Mouse (Mus musculus) liver, embryonic 14.5 days (tissue): Measurements from ENCODE around the gene Sco2. TPM values are rescaled to one million over a fixed set of nuclear protein-coding genes. Genes with fewer than 3 reads are reported as not detected.

Experiments used
- ATAC-seq: fragments of 200-750 bp; cut with Nextera tagmentation; 2 replicates; pipeline ENCODE4 v1.8.0; 2017; ENCODE audit warnings: moderate number of reproducible peaks, mild to moderate bottlenecking, moderate library complexity; ENCODE audit not compliant: insufficient read depth
- DNase-seq, 3 experiments: peaks; one replicate each; pipeline ENCODE4 v3.0.0-alpha.2; 2012 to 2013; ENCODE audit warnings: low read depth in 3 of 3, low spot score in 3 of 3
- H3K27ac ChIP-seq: fragments of 300-500 bp; sonication (generic); 2 replicates; pipeline ENCODE4 v1.5.1; 2014; ENCODE audit warnings: moderate library complexity, mild to moderate bottlenecking, control low read depth, inconsistent platforms
- H3K27me3 ChIP-seq: fragments of 300-500 bp; sonication (generic); 2 replicates; pipeline ENCODE4 v1.6.1; 2014; ENCODE audit warnings: mild to moderate bottlenecking, low read length, moderate library complexity; ENCODE audit not compliant: control insufficient read depth, insufficient read depth
- H3K36me3 ChIP-seq: fragments of 300-500 bp; sonication (generic); replicated peaks from 2 replicates; pipeline ENCODE4 v1.6.1; 2014; ENCODE audit warnings: low read depth; ENCODE audit not compliant: control insufficient read depth, insufficient read depth
- H3K4me1 ChIP-seq, 2 experiments: fragments of 200-500 bp in 1 of 2; fragments of 300-500 bp in 1 of 2; sonication (generic) in 1 of 2; replicated peaks; 2 replicates each; pipeline ENCODE4 v1.6.1; 2012 to 2014; ENCODE audit warnings: antibody characterized with exemption in 1 of 2, inconsistent platforms in 1 of 2, low read length in 1 of 2; ENCODE audit not compliant: control insufficient read depth in 2 of 2, insufficient read depth in 2 of 2
- H3K4me2 ChIP-seq: fragments of 300-500 bp; sonication (generic); 2 replicates; pipeline ENCODE4 v1.6.1; 2014; ENCODE audit warnings: low read depth, mild to moderate bottlenecking, control low read depth, moderate library complexity
- H3K4me3 ChIP-seq, 2 experiments: fragments of 200-500 bp in 1 of 2; fragments of 300-500 bp in 1 of 2; sonication (generic) in 1 of 2; 2 replicates each; pipeline ENCODE4 v1.5.1; 2012 to 2014; ENCODE audit warnings: low read depth in 2 of 2, low read length in 2 of 2, mild to moderate bottlenecking in 2 of 2, control low read depth in 1 of 2, inconsistent platforms in 1 of 2, moderate library complexity in 1 of 2; ENCODE audit not compliant: insufficient read depth in 1 of 2
- H3K9ac ChIP-seq: fragments of 300-500 bp; sonication (generic); replicated peaks from 2 replicates; pipeline ENCODE4 v1.6.1; 2014; ENCODE audit warnings: mild to moderate bottlenecking, control low read depth, moderate library complexity
- H3K9me3 ChIP-seq: fragments of 300-500 bp; sonication (generic); 2 replicates; pipeline ENCODE4 v1.6.1; 2016; ENCODE audit warnings: low read length, mixed read lengths; ENCODE audit not compliant: control insufficient read depth
- CTCF ChIP-seq: IDR thresholded peaks from 2 replicates; pipeline ENCODE4 v1.5.1; 2016; ENCODE audit warnings: antibody characterized with exemption, low read depth, control low read depth
- EP300 ChIP-seq: IDR thresholded peaks from 2 replicates; pipeline ENCODE4 v1.6.1; 2016; ENCODE audit warnings: antibody characterized with exemption, low read depth
- WGBS: fragments of 180-500 bp; shearing (Covaris S2); extraction: QIAGEN DNeasy Blood & Tissue Kit; methylation state at CpG from one replicate; pipeline ENCODE4 v1.1.7; 2014; ENCODE audit not compliant: insufficient replicate concordance; 5-methylcytosine and 5-hydroxymethylcytosine counted together
- polyA plus RNA-seq, 2 experiments: library from polyadenylated mRNA; depleted of rRNA in 1 of 2; stranded (reverse) in 1 of 2; unstranded in 1 of 2; fragments of >200 nt; fragmentation: Nextera tagmentation in 1 of 2; extraction: Ambion mirVana in 1 of 2; gene quantifications; 2 replicates each; pipeline versions ENCODE4 v1.2.1 to v1.2.3; 2012 to 2014

Gene Sco2
- polyA plus RNA-seq (2012; rRNA removed) (9.8 and 10.7 TPM in 2 replicates), polyA plus RNA-seq (2014; fragmentation: Nextera tagmentation; extraction: Ambion mirVana) (2.8 and 4.4 TPM in 2 replicates)

DNA sequence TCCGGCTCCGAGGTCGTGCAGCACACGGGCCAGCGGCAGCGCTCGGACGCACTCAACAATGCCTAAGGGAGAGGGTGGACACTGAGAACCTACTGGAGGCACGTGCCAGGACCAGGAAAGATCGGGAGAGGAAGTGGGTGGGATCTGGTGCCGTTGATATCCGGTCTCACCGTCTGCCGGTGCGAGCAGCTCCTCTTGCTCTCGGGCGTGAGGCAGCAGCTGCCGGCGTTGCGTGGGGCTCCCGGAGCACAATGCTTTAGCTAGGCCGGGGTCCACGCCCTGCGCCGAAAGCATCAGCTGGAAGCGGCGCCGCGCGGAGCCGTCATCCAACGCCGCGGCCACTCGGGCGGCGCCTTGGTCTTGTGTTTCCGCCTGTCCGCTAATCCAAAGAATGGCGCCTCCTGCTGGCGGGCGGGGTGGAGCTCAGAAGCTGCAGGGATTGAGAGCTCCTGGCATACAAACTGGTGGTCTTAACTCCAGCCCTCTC lies at the start of gene Sco2:
Sco2 (minus strand) TSS at position 85 of the 487 bp plus-strand sequence.
- peak; percentile 73 for ATAC-seq
- H3K9me3 ChIP-seq, result no peaks in the 10 kb centered on the region
- peak within 1 kb of the TSS; percentile 85 for H3K9ac ChIP-seq
- peak; percentile 72 to 81 (median 74) for DNase-seq
- H3K27ac ChIP-seq, result peak within 1 kb of the TSS; percentile 35
- peaks cover 38% of the 10 kb centered on the region for H3K36me3 ChIP-seq
- H3K27me3 ChIP-seq, result peaks cover 23% of the 10 kb centered on the region
- peak within 1 kb of the TSS; percentile 75 for H3K4me2 ChIP-seq
- peak; percentile 92 for TF ChIP-seq CTCF
- TF ChIP-seq EP300, result no peak
- H3K4me3 ChIP-seq, result peak within 1 kb of the TSS; percentile 69 to 82
- 1% methylated on average over 42 of the region's 42 CpGs for WGBS
- H3K4me1 ChIP-seq, result peaks cover 0 to 4% of the 10 kb centered on the region in 2 experiments; a peak in 1 of 4 replicates

DNA sequence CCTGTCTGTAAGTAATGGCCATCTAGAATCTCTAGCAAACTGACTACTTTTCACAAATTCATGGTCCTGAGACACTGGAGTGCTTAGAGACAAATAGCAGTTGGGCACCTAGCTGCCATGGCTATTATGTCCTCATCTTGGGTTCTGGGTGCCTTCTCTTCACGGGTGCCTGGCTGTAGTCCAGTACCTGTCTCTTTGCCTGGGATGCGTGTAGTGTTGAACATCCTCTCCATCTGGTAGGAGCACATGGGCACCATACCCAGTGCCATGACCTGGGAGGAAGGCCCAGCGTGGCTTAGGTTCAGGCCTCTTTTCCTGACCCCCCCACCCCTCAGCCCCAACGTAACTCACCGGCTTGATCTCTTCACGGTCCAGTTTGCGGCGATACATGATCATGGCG lies 48.3 kb upstream of the Sco2 start:
- TF ChIP-seq EP300 (no peak), CTCF (no peak)
- ATAC-seq, result no peak
- no peaks in the 10 kb centered on the region for H3K27me3 ChIP-seq
- no peaks in the 10 kb centered on the region for H3K9me3 ChIP-seq
- 0 out of 4 replicates have a peak, but pooled peaks cover 0 to 4% of the 10 kb centered on the region in 2 experiments for H3K4me1 ChIP-seq
- no peak overlapping the region for H3K9ac ChIP-seq
- no peak overlapping the region for H3K27ac ChIP-seq
- DNase-seq, result no peak
- no peaks in the 10 kb centered on the region; the same call in 1 of the 2 replicates for H3K36me3 ChIP-seq
- no peak overlapping the region for H3K4me2 ChIP-seq
- no peak overlapping the region for H3K4me3 ChIP-seq
- WGBS, result 85% methylated on average over 9 of the region's 9 CpGs

DNA sequence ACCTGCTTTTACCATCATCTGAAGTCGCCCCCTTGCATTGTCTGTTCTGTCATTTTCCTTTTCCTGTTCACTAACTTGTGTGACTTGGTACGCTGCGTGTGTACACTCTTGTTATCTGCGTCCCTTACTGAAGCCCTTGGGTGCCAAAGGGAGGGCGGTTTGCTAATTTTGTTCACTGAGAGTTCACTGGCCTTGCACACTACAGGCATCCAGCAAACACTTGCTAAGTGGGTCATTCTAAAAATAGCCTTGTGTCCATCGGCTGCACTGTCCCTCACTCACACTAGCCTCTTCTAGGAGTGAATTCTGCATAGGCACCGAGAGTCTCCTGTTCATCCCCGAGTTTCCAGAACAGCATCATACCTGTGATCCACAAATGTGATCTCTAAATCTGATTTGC lies 41.6 kb upstream of the Sco2 start:
- TF ChIP-seq CTCF, result no peak
- no peak for TF ChIP-seq EP300
- Histone ChIP-seq H3K4me2 (no peak overlapping the region), H3K27me3 (no peaks in the 10 kb centered on the region), H3K36me3 (no peaks in the 10 kb centered on the region), H3K27ac (no peak overlapping the region), H3K9me3 (no peaks in the 10 kb centered on the region), H3K4me1 (no peaks in the 10 kb centered on the region), H3K9ac (no peak overlapping the region), H3K4me3 (no peak overlapping the region)
- 65% methylated on average over 8 of the region's 8 CpGs for WGBS
- no peak for DNase-seq
- no peak for ATAC-seq

GRCm38 (mm10) chr15:89410118-89410517 lies 36.5 kb upstream of the Sco2 start, which contains the start of gene Syce3:
Gene Syce3, minus strand, starts transcription at chr15:89410503.
- Histone ChIP-seq H3K9me3 (no peaks in the 10 kb centered on the region), H3K4me3 (no peak within 1 kb of the TSS), H3K9ac (no peak within 1 kb of the TSS), H3K27me3 (no peaks in the 10 kb centered on the region), H3K4me2 (no peak within 1 kb of the TSS), H3K27ac (no peak within 1 kb of the TSS), H3K36me3 (no peaks in the 10 kb centered on the region), H3K4me1 (no peaks in the 10 kb centered on the region)
- no peak for DNase-seq
- WGBS, result 72% methylated on average over 24 of the region's 24 CpGs
- TF ChIP-seq EP300, result no peak
- no peak for TF ChIP-seq CTCF
- no peak for ATAC-seq

DNA sequence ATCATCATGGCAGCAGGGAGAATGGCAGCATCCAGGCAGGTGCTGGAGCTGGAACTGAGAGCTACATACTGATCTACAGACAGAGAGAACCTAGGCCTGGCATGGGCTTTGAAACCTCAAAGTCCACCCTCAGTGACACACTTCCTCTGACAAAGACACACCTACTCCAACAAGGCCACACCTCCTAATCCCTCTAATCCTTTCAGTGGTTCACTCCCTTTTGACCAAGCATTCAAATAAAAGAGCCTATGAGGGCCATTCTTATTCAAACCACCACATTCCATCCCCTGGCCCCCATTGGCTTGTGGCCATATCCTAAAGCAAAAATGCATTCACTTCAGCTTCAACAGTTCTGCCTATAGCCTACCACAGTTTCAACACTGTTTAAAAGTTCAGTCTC lies 33.0 kb upstream of the Sco2 start:
- no peak for TF ChIP-seq CTCF
- TF ChIP-seq EP300, result no peak
- no peaks in the 10 kb centered on the region for H3K9me3 ChIP-seq
- H3K27me3 ChIP-seq, result no peaks in the 10 kb centered on the region
- no peak for ATAC-seq
- no peak overlapping the region for H3K9ac ChIP-seq
- DNase-seq, result no peak
- no peak overlapping the region for H3K4me3 ChIP-seq
- no peaks in the 10 kb centered on the region for H3K4me1 ChIP-seq
- H3K27ac ChIP-seq, result no peak overlapping the region
- H3K36me3 ChIP-seq, result no peaks in the 10 kb centered on the region
- H3K4me2 ChIP-seq, result no peak overlapping the region
